8 mouse cellular contexts compared by ENCODE assay signal in the genomic region with DNA sequence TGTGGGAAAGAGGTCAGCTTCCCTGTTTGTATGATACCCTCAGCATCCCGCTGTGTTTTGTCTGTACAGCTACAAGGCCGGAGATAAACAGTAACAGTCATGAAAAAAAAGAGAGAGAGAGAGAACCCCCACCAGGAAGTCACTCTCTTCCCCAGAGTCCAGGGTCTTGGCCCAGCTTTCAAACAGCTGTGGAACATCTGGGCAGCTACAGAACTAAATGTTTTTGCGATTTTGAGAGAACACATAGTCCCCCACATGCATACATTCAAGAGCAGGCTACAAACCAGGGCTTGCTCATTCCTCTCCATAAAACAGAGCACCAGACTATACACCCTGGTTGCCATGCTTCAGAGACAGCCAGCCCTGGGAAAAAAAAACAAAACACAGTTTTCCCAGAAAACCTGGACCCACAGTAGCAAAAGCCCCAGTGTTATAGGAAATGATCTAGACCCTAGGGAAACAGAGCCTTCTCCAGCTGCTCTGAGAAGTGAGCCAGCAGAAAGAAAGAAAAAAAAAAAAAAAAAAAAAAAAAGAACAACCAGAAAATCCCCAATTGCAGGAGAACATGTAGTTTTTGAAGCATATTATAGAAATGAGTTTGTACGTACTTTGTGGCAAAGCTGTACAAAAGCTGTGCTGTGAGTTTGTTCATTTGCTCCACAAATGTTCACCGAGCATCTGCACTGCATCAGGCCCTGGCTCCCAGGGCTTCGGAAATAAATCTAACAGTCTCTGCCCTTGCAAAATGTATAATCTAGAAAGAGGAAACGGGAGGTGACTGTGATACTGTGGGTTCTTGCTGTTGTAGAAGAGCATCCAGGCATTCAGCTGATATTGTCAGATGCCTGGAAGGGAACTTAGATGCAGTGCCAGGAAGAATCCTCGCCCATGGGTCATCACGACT.
DNase-seq lines count a peak whose midpoint lies in the region; ATAC-seq lines count a peak whose summit lies in the region.

No protein-coding gene starts in this region.

- no peaks in the 10 kb centered on the region for H3K36me3 ChIP-seq in intestine, embryonic 14.5 days (ENCODE audit: control insufficient read depth, insufficient read depth, low read length)
- peaks cover 35% of the 10 kb centered on the region for H3K36me3 ChIP-seq in midbrain, embryonic 10.5 days

- 44% methylated on average over 9 of the region's 9 CpGs for WGBS in intestine, embryonic 14.5 days
- 85% methylated on average over 9 of the region's 9 CpGs for WGBS in midbrain, embryonic 10.5 days

- peaks cover 37% of the 10 kb centered on the region for H3K4me1 ChIP-seq in intestine, embryonic 14.5 days (replicated peaks; ENCODE audit: control insufficient read depth, insufficient read depth, low read length)
- H3K4me1 ChIP-seq in midbrain, embryonic 10.5 days, result peaks cover 23% of the 10 kb centered on the region

- no peak overlapping the region for H3K4me2 ChIP-seq in intestine, embryonic 14.5 days (ENCODE audit: low read length)

- peak; percentile 5 for DNase-seq in CD4-positive, CD25-positive, alpha-beta regulatory T cell, adult 2 months (ENCODE audit: low read depth, low spot score)
- DNase-seq in forelimb bud, embryonic 11.5 days (ENCODE audit: low read depth, low spot score), result peak; percentile 51
- DNase-seq in intestine, embryonic 14.5 days (ENCODE audit: low spot score), result peak; percentile 72
- peak; percentile 37 for DNase-seq in lung, postnatal 14 days
- DNase-seq in retina, postnatal 1 day, result no peak
- DNase-seq in midbrain, embryonic 10.5 days (ENCODE audit: low spot score), result no peak
- no peak for DNase-seq in left cerebral cortex, postnatal 4 days

- peak overlapping the region; percentile 89 for H3K27ac ChIP-seq in intestine, embryonic 14.5 days (ENCODE audit: low read depth)
- no peak overlapping the region for H3K27ac ChIP-seq in midbrain, embryonic 10.5 days (replicated peaks)

- no peaks in the 10 kb centered on the region for H3K27me3 ChIP-seq in intestine, embryonic 14.5 days (replicated peaks; ENCODE audit: control insufficient read depth, insufficient read depth, low read length)
- H3K27me3 ChIP-seq in midbrain, embryonic 10.5 days (ENCODE audit: low read depth, poor library complexity, severe bottlenecking), result no peaks in the 10 kb centered on the region

- H3K9ac ChIP-seq in intestine, embryonic 14.5 days (ENCODE audit: low read length), result no peak overlapping the region

- no peak for ATAC-seq in CD4-positive, CD25-positive, alpha-beta regulatory T cell, adult 4 months
- ATAC-seq in intestine, embryonic 14.5 days (replicated peaks; ENCODE audit: low FRiP score, low TSS enrichment, low read depth), result peak; percentile 61

- H3K9me3 ChIP-seq in intestine, embryonic 14.5 days (ENCODE audit: control insufficient read depth, low read length), result no peaks in the 10 kb centered on the region
- no peaks in the 10 kb centered on the region for H3K9me3 ChIP-seq in midbrain, embryonic 10.5 days (replicated peaks)

- H3K4me3 ChIP-seq in intestine, embryonic 14.5 days (ENCODE audit: low read depth, low read length), result no peak overlapping the region
- H3K4me3 ChIP-seq in midbrain, embryonic 10.5 days, result no peak overlapping the region

- intact Hi-C loops in left cerebral cortex, postnatal 4 days (cut with DNase I), result no loop called here

Comparison
In these comparisons a context has a peak if more than half of its experiments do, and no peak if none do; other contexts are left out.
1. DNase-seq: peak in CD4-positive, CD25-positive, alpha-beta regulatory T cell, adult 2 months (single experiment), forelimb bud, embryonic 11.5 days (single experiment), intestine, embryonic 14.5 days (single experiment) and lung, postnatal 14 days (single experiment); none in retina, postnatal 1 day (single experiment), midbrain, embryonic 10.5 days (single experiment) and left cerebral cortex, postnatal 4 days (single experiment).